ENCODE assay signal across 23 mouse cellular contexts in the genomic region with DNA sequence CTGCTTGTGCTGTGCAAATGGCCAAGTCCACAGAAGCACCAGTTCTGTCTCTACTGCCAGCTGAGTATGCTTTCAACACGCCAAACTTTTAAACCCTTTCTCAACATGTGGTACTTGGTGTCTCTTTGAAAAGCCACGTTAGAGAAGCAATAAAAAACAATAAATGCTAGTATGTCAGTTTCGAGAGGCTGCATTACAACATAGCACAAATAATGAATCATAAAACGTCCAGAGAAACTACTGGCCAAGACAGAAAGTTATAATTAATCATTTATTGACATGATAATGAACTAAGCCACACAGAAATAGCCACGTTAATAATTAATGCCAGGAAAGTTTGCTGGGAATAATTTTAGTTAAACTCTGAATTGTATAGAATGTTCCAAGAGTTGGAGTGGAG. TPM values are rescaled to one million over a fixed set of nuclear protein-coding genes. Genes with fewer than 3 reads are reported as not detected.
"Had no signal": no experiment of that assay in that cellular context is flagged by ENCODE, and none has a peak within 500 bp of the region (broad histone marks: within the 10 kb centered on the region; RNA-seq: fewer than 3 reads in every experiment).

Slc10a2 (minus strand) TSS at position 166 of the 400 bp plus-strand sequence.

- ATAC-seq: inflammation-experienced regulatory T-cells, adult 6 months; lung, postnatal 0 days; midbrain, embryonic 15.5 days had no signal

- H3K4me2 ChIP-seq: limb, embryonic 13.5 days; liver, embryonic 13.5 days; lung, embryonic 14.5 days; midbrain, embryonic 12.5 days; midbrain, embryonic 15.5 days; neural tube, embryonic 12.5 days; neural tube, embryonic 15.5 days had no signal

- H3K9me3 ChIP-seq: limb, embryonic 10.5 days; limb, embryonic 13.5 days; liver, embryonic 13.5 days; midbrain, embryonic 12.5 days; midbrain, embryonic 15.5 days; neural tube, embryonic 12.5 days; neural tube, embryonic 15.5 days had no signal

- DNase-seq: kidney, postnatal 10 days; kidney, postnatal 4 days; layer of hippocampus, adult 9-11 months; liver; liver, embryonic 13.5 days; lung, embryonic 14.5 days; right cerebral cortex, postnatal 25 days; thymus, adult 18-20 months; thymus, postnatal 36 days had no signal

- H3K4me3 ChIP-seq: layer of hippocampus, adult 2 months; limb, embryonic 10.5 days; limb, embryonic 13.5 days; liver, embryonic 13.5 days; midbrain, embryonic 12.5 days; midbrain, embryonic 15.5 days; neural tube, embryonic 12.5 days; neural tube, embryonic 15.5 days had no signal

- H3K27me3 ChIP-seq: limb, embryonic 13.5 days; liver, embryonic 13.5 days; midbrain, embryonic 12.5 days; midbrain, embryonic 15.5 days; neural tube, embryonic 12.5 days; neural tube, embryonic 15.5 days had no signal

- H3K9ac ChIP-seq: limb, embryonic 13.5 days; liver, embryonic 13.5 days; lung, embryonic 14.5 days; midbrain, embryonic 12.5 days; midbrain, embryonic 15.5 days; neural tube, embryonic 12.5 days; neural tube, embryonic 15.5 days had no signal

- H3K36me3 ChIP-seq: limb, embryonic 10.5 days; limb, embryonic 13.5 days; liver, embryonic 13.5 days; midbrain, embryonic 12.5 days; midbrain, embryonic 15.5 days; neural tube, embryonic 12.5 days; neural tube, embryonic 15.5 days had no signal

- H3K27ac ChIP-seq: layer of hippocampus, adult 2 months; limb, embryonic 10.5 days; limb, embryonic 13.5 days; liver, embryonic 13.5 days; macrophage; midbrain, embryonic 12.5 days; midbrain, embryonic 15.5 days; neural tube, embryonic 12.5 days; neural tube, embryonic 15.5 days had no signal

- H3K4me1 ChIP-seq: limb, embryonic 10.5 days; limb, embryonic 13.5 days; liver, embryonic 13.5 days; midbrain, embryonic 12.5 days; midbrain, embryonic 15.5 days; neural tube, embryonic 12.5 days; neural tube, embryonic 15.5 days had no signal

RNA-seq across cellular contexts. Expression of gene Slc10a2, which starts in this region (rescaled TPM):
- polyA plus RNA-seq: inflammation-experienced regulatory T-cells, adult 6 months; limb, embryonic 10.5 days; limb, embryonic 13.5 days; liver, embryonic 13.5 days; liver, embryonic 16.5 days; lung, embryonic 14.5 days; lung, postnatal 0 days; macrophage; midbrain, embryonic 12.5 days; midbrain, embryonic 15.5 days; neural tube, embryonic 12.5 days; neural tube, embryonic 15.5 days; spleen, adult 2 months; stomach, embryonic 16.5 days; urinary bladder, adult 2 months had no signal
